Mouse (Mus musculus) myocyte (in vitro differentiated cells): ENCODE measurements around the gene 4930469K13Rik. TPM values are rescaled to one million over a fixed set of nuclear protein-coding genes. Genes with fewer than 3 reads are reported as not detected.

ENCODE experiments used
- H3K27me3 ChIP-seq: one replicate; pipeline ENCODE4 v1.6.1; 2011; ENCODE audit not compliant: control insufficient read depth, insufficient read depth, insufficient read length
- H3K36me3 ChIP-seq: one replicate; pipeline ENCODE4 v1.6.1; 2011; ENCODE audit not compliant: control insufficient read depth, insufficient read depth
- H3K4me2 ChIP-seq: one replicate; pipeline ENCODE4 v1.6.1; 2011; ENCODE audit warnings: low read depth, control low read depth
- H3K4me3 ChIP-seq: one replicate; pipeline ENCODE4 v1.5.1; 2011; ENCODE audit warnings: mild to moderate bottlenecking, control low read depth, moderate library complexity
- H3K79me2 ChIP-seq: one replicate; pipeline ENCODE4 v1.6.1; 2011; ENCODE audit not compliant: control insufficient read depth, insufficient read depth
- H3ac ChIP-seq: one replicate; pipeline ENCODE4 v1.6.1; 2011; ENCODE audit not compliant: control insufficient read depth, insufficient read length
- CEBPB ChIP-seq: IDR thresholded peaks from 2 replicates; pipeline ENCODE4 v1.6.1; 2011; ENCODE audit warnings: mild to moderate bottlenecking, moderate library complexity; ENCODE audit not compliant: poor library complexity, insufficient read depth, severe bottlenecking
- E2F4 ChIP-seq: IDR thresholded peaks from one replicate; pipeline ENCODE4 v1.6.1; 2011; ENCODE audit warnings: mild to moderate bottlenecking, control low read depth, moderate library complexity; ENCODE audit not compliant: insufficient read depth
- MAX ChIP-seq: IDR thresholded peaks from one replicate; pipeline ENCODE4 v1.6.1; 2011; ENCODE audit warnings: low read depth, mild to moderate bottlenecking, control low read depth
- MYOD1 ChIP-seq, 3 experiments: IDR thresholded peaks; one replicate each; pipeline ENCODE4 v1.6.1; 2011; ENCODE audit warnings: control low read depth in 2 of 3, low read depth in 2 of 3, mild to moderate bottlenecking in 2 of 3, moderate library complexity in 1 of 3; ENCODE audit not compliant: insufficient read length in 2 of 3, control insufficient read depth in 1 of 3
- MYOG ChIP-seq, 3 experiments: IDR thresholded peaks; one replicate each; pipeline ENCODE4 v1.6.1; 2011; ENCODE audit warnings: control low read depth in 2 of 3, low read depth in 2 of 3, mild to moderate bottlenecking in 2 of 3; ENCODE audit not compliant: insufficient read length in 2 of 3, control insufficient read depth in 1 of 3, insufficient read depth in 1 of 3
- POLR2A ChIP-seq: IDR thresholded peaks from one replicate; pipeline ENCODE4 v1.6.1; 2011; ENCODE audit warnings: low read depth, mild to moderate bottlenecking, control low read depth, moderate library complexity; ENCODE audit not compliant: insufficient read length
- POLR2AphosphoS2 ChIP-seq: IDR thresholded peaks from one replicate; pipeline ENCODE4 v1.6.1; 2011; ENCODE audit warnings: low read depth, control low read depth; ENCODE audit not compliant: insufficient read length
- REST ChIP-seq: IDR thresholded peaks from one replicate; pipeline ENCODE4 v1.6.1; 2011; ENCODE audit warnings: mild to moderate bottlenecking, control low read depth, moderate library complexity; ENCODE audit not compliant: insufficient read depth, insufficient read length
- SRF ChIP-seq: IDR thresholded peaks from one replicate; pipeline ENCODE4 v1.6.1; 2011; ENCODE audit warnings: low read depth; ENCODE audit not compliant: control insufficient read depth, insufficient read length
- TCF12 ChIP-seq: IDR thresholded peaks from one replicate; pipeline ENCODE4 v1.6.1; 2011; ENCODE audit warnings: mild to moderate bottlenecking, control low read depth; ENCODE audit not compliant: poor library complexity, insufficient read depth, severe bottlenecking
- TCF3 ChIP-seq: IDR thresholded peaks from one replicate; pipeline ENCODE4 v1.6.1; 2011; ENCODE audit warnings: low read depth, control low read depth; ENCODE audit not compliant: insufficient read length
- USF1 ChIP-seq: IDR thresholded peaks from one replicate; pipeline ENCODE4 v1.6.1; 2011; ENCODE audit warnings: low read depth, mild to moderate bottlenecking, control low read depth, moderate library complexity
- polyA plus RNA-seq: library from polyadenylated mRNA; unstranded; fragments of >200 nt; fragmentation: generic; extraction: Trizol; gene quantifications from one replicate; pipeline ENCODE4 v1.2.1, GENCODE M21; 2012; ENCODE audit warnings: missing spikeins

4930469K13Rik gene
- polyA plus RNA-seq, 1 experiment = not detected

GRCm38 (mm10) chr11:34050643-34051042, 47.7 kb downstream of the 4930469K13Rik start:
- TF ChIP-seq MYOD1 (IDR thresholded peaks at IDR 0.05; ENCODE audit: control insufficient read depth in 1 of 3, insufficient read length in 2 of 3, low read depth in 2 of 3) = no peak
- no peak for TF ChIP-seq E2F4
- TF ChIP-seq POLR2AphosphoS2 = no peak
- TF ChIP-seq REST = no peak
- TF ChIP-seq CEBPB = no peak
- TF ChIP-seq USF1 = no peak
- TF ChIP-seq MYOG (IDR thresholded peaks at IDR 0.05; ENCODE audit: control insufficient read depth in 1 of 3, insufficient read depth in 1 of 3, insufficient read length in 2 of 3, low read depth in 2 of 3) = no peak
- no peak overlapping the region for H3K4me3 ChIP-seq

GRCm38 (mm10) chr11:34050063-34050462, 48.3 kb downstream of the 4930469K13Rik start:
- H3K36me3 ChIP-seq = no peaks in the 10 kb centered on the region
- H3K4me2 ChIP-seq = no peak overlapping the region
- no peaks in the 10 kb centered on the region for H3K27me3 ChIP-seq
- no peak overlapping the region for H3K4me3 ChIP-seq
- no peaks in the 10 kb centered on the region for H3K79me2 ChIP-seq
- H3ac ChIP-seq = no peak overlapping the region
- TF ChIP-seq POLR2A = no peak
- no peak for TF ChIP-seq CEBPB
- no peak for TF ChIP-seq MYOD1 (IDR thresholded peaks at IDR 0.05; ENCODE audit: control insufficient read depth in 1 of 3, insufficient read length in 2 of 3, low read depth in 2 of 3)
- no peak for TF ChIP-seq TCF12
- no peak for TF ChIP-seq MYOG (IDR thresholded peaks at IDR 0.05; ENCODE audit: control insufficient read depth in 1 of 3, insufficient read depth in 1 of 3, insufficient read length in 2 of 3, low read depth in 2 of 3)
- TF ChIP-seq USF1 = no peak
- no peak for TF ChIP-seq POLR2AphosphoS2
- TF ChIP-seq SRF = no peak
- no peak for TF ChIP-seq TCF3
- TF ChIP-seq MAX = no peak
- no peak for TF ChIP-seq REST
- no peak for TF ChIP-seq E2F4

More at GRCm38 (mm10) chr11:34050643-34051042, 47.7 kb downstream of the 4930469K13Rik start:
- H3ac ChIP-seq = no peak overlapping the region
- H3K27me3 ChIP-seq = no peaks in the 10 kb centered on the region
- no peak overlapping the region for H3K4me2 ChIP-seq
- H3K36me3 ChIP-seq = no peaks in the 10 kb centered on the region
- H3K79me2 ChIP-seq = no peaks in the 10 kb centered on the region

GRCm38 (mm10) chr11:34049125-34049379, 49.3 kb downstream of the 4930469K13Rik start:
- H3K4me3 ChIP-seq = no peak overlapping the region
- TF ChIP-seq USF1 = no peak
- no peak for TF ChIP-seq MYOD1 (IDR thresholded peaks at IDR 0.05; ENCODE audit: control insufficient read depth in 1 of 3, insufficient read length in 2 of 3, low read depth in 2 of 3)
- TF ChIP-seq MYOG (IDR thresholded peaks at IDR 0.05; ENCODE audit: control insufficient read depth in 1 of 3, insufficient read depth in 1 of 3, insufficient read length in 2 of 3, low read depth in 2 of 3) = no peak
- no peak for TF ChIP-seq SRF
- no peak for TF ChIP-seq E2F4
- TF ChIP-seq CEBPB = no peak
- TF ChIP-seq TCF3 = no peak
- no peak for TF ChIP-seq TCF12
- no peak for TF ChIP-seq MAX
- no peak for TF ChIP-seq REST
- no peak for TF ChIP-seq POLR2A
- no peak for TF ChIP-seq POLR2AphosphoS2
- H3K36me3 ChIP-seq = no peaks in the 10 kb centered on the region
- H3ac ChIP-seq = no peak overlapping the region
- no peak overlapping the region for H3K4me2 ChIP-seq
- H3K27me3 ChIP-seq = no peaks in the 10 kb centered on the region
- H3K79me2 ChIP-seq = no peaks in the 10 kb centered on the region

GRCm38 (mm10) chr11:34048375-34049124, 49.8 kb downstream of the 4930469K13Rik start:
- Histone ChIP-seq H3ac (no peak overlapping the region), H3K4me2 (no peak overlapping the region), H3K36me3 (no peaks in the 10 kb centered on the region), H3K4me3 (no peak overlapping the region), H3K79me2 (no peaks in the 10 kb centered on the region), H3K27me3 (no peaks in the 10 kb centered on the region)
- no peak for TF ChIP-seq MAX
- no peak for TF ChIP-seq MYOD1 (IDR thresholded peaks at IDR 0.05; ENCODE audit: control insufficient read depth in 1 of 3, insufficient read length in 2 of 3, low read depth in 2 of 3)
- TF ChIP-seq E2F4 = no peak
- TF ChIP-seq CEBPB = no peak

- Histone ChIP-seq H3K36me3 (no peaks in the 10 kb centered on the region), H3K4me2 (no peak overlapping the region), H3ac (no peak overlapping the region), H3K4me3 (no peak overlapping the region), H3K27me3 (no peaks in the 10 kb centered on the region), H3K79me2 (no peaks in the 10 kb centered on the region)
- no peak for TF ChIP-seq CEBPB
- no peak for TF ChIP-seq REST
- no peak for TF ChIP-seq MYOG (IDR thresholded peaks at IDR 0.05; ENCODE audit: control insufficient read depth in 1 of 3, insufficient read depth in 1 of 3, insufficient read length in 2 of 3, low read depth in 2 of 3)
- TF ChIP-seq SRF = no peak
- no peak for TF ChIP-seq MAX
- TF ChIP-seq USF1 = no peak
- no peak for TF ChIP-seq POLR2A
- no peak for TF ChIP-seq MYOD1 (IDR thresholded peaks at IDR 0.05; ENCODE audit: control insufficient read depth in 1 of 3, insufficient read length in 2 of 3, low read depth in 2 of 3)
- TF ChIP-seq TCF12 = no peak
- no peak for TF ChIP-seq E2F4
- TF ChIP-seq TCF3 = no peak
- TF ChIP-seq POLR2AphosphoS2 = no peak
Observed at GRCm38 (mm10) chr11:34047542-34047937, 50.8 kb downstream of the 4930469K13Rik start.
